Mouse (Mus musculus) embryonic facial prominence, embryonic 12.5 days (tissue): ENCODE measurements around the gene Cacng2. TPM values are rescaled to one million over a fixed set of nuclear protein-coding genes. Genes with fewer than 3 reads are reported as not detected.
A peak's percentile ranks its signal among the peaks of the same experiment; 100 is the strongest.

Source experiments
- ATAC-seq: fragments of 200-750 bp; cut with Nextera tagmentation; 2 replicates; pipeline ENCODE4 v1.8.0; 2017; ENCODE audit not compliant: insufficient number of reproducible peaks, insufficient read depth, low FRiP score, low TSS enrichment
- H3K27ac ChIP-seq: fragments of 300-500 bp; sonication (generic); 2 replicates; pipeline ENCODE4 v1.5.1; 2016; ENCODE audit warnings: mild to moderate bottlenecking
- H3K27me3 ChIP-seq: fragments of 300-500 bp; sonication (generic); 2 replicates; pipeline ENCODE4 v1.6.1; 2016; ENCODE audit warnings: mild to moderate bottlenecking, moderate library complexity
- H3K36me3 ChIP-seq: fragments of 300-500 bp; sonication (generic); 2 replicates; pipeline ENCODE4 v1.6.1; 2016; ENCODE audit warnings: mild to moderate bottlenecking
- H3K4me1 ChIP-seq: fragments of 300-500 bp; sonication (generic); 2 replicates; pipeline ENCODE4 v1.6.1; 2016
- H3K4me2 ChIP-seq: fragments of 300-500 bp; sonication (generic); replicated peaks from 2 replicates; pipeline ENCODE4 v1.6.1; 2016; ENCODE audit warnings: mild to moderate bottlenecking, moderate library complexity
- H3K4me3 ChIP-seq: fragments of 300-500 bp; sonication (generic); 2 replicates; pipeline ENCODE4 v1.5.1; 2016; ENCODE audit warnings: mild to moderate bottlenecking
- H3K9ac ChIP-seq: fragments of 300-500 bp; sonication (generic); 2 replicates; pipeline ENCODE4 v1.6.1; 2016; ENCODE audit warnings: mild to moderate bottlenecking, moderate library complexity
- H3K9me3 ChIP-seq: fragments of 300-500 bp; sonication (generic); 2 replicates; pipeline ENCODE4 v1.6.1; 2016; ENCODE audit warnings: mild to moderate bottlenecking, moderate library complexity
- whole genome bisulfite sequencing: fragments of 180-500 bp; shearing (Covaris S2); methylation state at CpG from one replicate; pipeline ENCODE4 v1.1.7; 2016; 5-methylcytosine and 5-hydroxymethylcytosine counted together
- polyA plus RNA-seq: library from polyadenylated mRNA; unstranded; fragments of >200 nt; fragmentation: Nextera tagmentation; extraction: Ambion mirVana; gene quantifications from 2 replicates; pipeline ENCODE4 v1.2.1, GENCODE M21; 2016

The Cacng2 gene
- polyA plus RNA-seq, 1 experiment from 2014 or later, result 0.03 TPM

- no peak for ATAC-seq
- WGBS, result 25% methylated on average over 6 of the region's 6 CpGs
- Histone ChIP-seq H3K4me2 (no peak overlapping the region), H3K4me3 (no peak overlapping the region), H3K36me3 (no peaks in the 10 kb centered on the region), H3K27ac (no peak overlapping the region), H3K4me1 (no peaks in the 10 kb centered on the region), H3K9ac (no peak overlapping the region), H3K27me3 (no peaks in the 10 kb centered on the region), H3K9me3 (no peaks in the 10 kb centered on the region)
These were observed 14.8 kb upstream of the Cacng2 start for GRCm38 (mm10) chr15:78134606-78135005.

GRCm38 (mm10) chr15:78133389-78133788 is 13.6 kb upstream of the Cacng2 start:
- Histone ChIP-seq H3K4me1 (no peaks in the 10 kb centered on the region), H3K27ac (no peak overlapping the region), H3K27me3 (no peaks in the 10 kb centered on the region), H3K36me3 (no peaks in the 10 kb centered on the region), H3K9ac (no peak overlapping the region), H3K9me3 (no peaks in the 10 kb centered on the region), H3K4me2 (no peak overlapping the region), H3K4me3 (no peak overlapping the region)
- WGBS, result 25% methylated on average over 2 of the region's 2 CpGs
- no peak for ATAC-seq

DNA sequence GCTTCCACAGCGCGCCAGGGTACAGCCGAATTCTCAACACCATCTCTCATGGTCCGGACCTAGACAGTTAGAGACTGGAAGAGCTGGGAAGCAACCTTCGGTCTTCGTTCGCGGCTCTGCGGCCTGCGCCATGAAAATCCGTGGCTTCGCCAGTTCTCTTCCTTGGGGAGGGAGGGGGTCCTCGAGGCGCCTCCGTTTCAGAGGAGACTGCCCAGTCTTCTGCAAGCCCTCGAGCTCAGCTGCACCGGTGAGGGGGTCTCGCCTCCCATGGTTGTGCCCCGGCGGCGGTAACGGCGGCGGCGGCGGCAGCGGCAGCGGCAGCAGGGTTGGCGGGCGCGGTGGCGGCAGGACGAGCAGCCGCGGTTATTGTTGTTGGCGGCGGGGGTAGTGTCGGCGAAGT is 580 bp downstream of the Cacng2 start:
- Histone ChIP-seq H3K36me3 (no peaks in the 10 kb centered on the region), H3K4me1 (peaks cover 4% of the 10 kb centered on the region; the same call in 1 of the 2 replicates), H3K9me3 (no peaks in the 10 kb centered on the region), H3K27ac (no peak overlapping the region), H3K4me2 (peak overlapping the region; percentile 54), H3K27me3 (peaks cover 25% of the 10 kb centered on the region), H3K9ac (0 out of 2 replicates have a peak overlapping the region, but pooled peaks have one; percentile 36), H3K4me3 (peak overlapping the region; percentile 33)
- ATAC-seq, result no peak
- WGBS, result 4% methylated on average over 29 of the region's 39 CpGs

- Histone ChIP-seq H3K4me3 (no peak overlapping the region), H3K36me3 (no peaks in the 10 kb centered on the region), H3K9ac (no peak overlapping the region), H3K27me3 (peaks cover 25% of the 10 kb centered on the region), H3K4me1 (peaks cover 4% of the 10 kb centered on the region; the same call in 1 of the 2 replicates), H3K9me3 (no peaks in the 10 kb centered on the region), H3K27ac (no peak overlapping the region), H3K4me2 (no peak overlapping the region)
- no peak for ATAC-seq
- 75% methylated on average over 17 of the region's 18 CpGs for WGBS
These were observed 1.4 kb downstream of the Cacng2 start for GRCm38 (mm10) chr15:78118275-78118995.

DNA sequence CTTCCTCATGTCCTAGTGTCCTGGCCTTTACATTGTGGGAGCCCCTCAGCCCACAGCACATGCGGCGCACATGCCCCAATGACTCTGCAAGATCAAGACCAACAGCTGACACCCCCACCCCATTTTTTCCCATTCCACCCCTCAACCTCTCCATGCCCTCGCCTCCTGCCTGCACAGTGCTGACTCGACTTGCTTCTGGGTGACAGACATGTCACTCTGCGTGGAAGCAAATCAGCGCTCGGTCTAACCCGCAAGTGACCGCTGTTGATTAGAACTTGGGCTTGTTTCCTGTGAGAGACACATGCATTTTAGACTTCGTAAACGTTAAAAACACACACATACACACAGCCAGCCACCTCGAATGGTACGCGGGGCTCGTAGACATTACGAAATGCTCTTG is 2.1 kb downstream of the Cacng2 start:
- no peak for ATAC-seq
- Histone ChIP-seq H3K27ac (no peak overlapping the region), H3K27me3 (peaks cover 25% of the 10 kb centered on the region), H3K4me1 (peaks cover 4% of the 10 kb centered on the region; the same call in 1 of the 2 replicates), H3K36me3 (no peaks in the 10 kb centered on the region), H3K9ac (no peak overlapping the region), H3K9me3 (no peaks in the 10 kb centered on the region), H3K4me3 (no peak overlapping the region), H3K4me2 (no peak overlapping the region)
- 91% methylated on average over 16 of the region's 16 CpGs for WGBS

GRCm38 (mm10) chr15:78116936-78117335 is 2.9 kb downstream of the Cacng2 start:
- Histone ChIP-seq H3K36me3 (no peaks in the 10 kb centered on the region), H3K27ac (no peak overlapping the region), H3K9me3 (no peaks in the 10 kb centered on the region), H3K9ac (no peak overlapping the region), H3K4me1 (peaks cover 4% of the 10 kb centered on the region; the same call in 1 of the 2 replicates), H3K4me3 (no peak overlapping the region), H3K27me3 (peaks cover 25% of the 10 kb centered on the region), H3K4me2 (no peak overlapping the region)
- ATAC-seq, result no peak
- 84% methylated on average over 10 of the region's 10 CpGs for WGBS

DNA sequence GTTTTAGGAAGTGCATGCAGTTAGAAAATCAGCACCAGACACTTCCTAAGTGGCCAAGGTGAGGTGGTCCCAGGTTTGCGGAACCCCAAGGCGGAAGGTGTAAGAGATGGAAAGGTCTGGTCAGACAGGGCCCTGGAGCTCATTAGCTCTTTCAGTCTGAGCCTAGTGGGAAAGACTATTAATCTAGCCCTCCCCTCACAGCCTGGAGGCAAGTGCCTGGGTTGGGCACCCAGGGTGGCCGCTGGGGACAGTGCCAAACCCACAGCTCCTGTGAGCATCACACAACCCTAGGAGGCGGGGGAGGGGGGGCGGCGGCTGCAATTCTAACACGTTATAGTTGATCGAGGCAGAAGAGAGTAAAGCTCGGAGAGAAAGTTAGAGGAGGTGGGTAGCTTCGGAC is 3.6 kb downstream of the Cacng2 start:
- H3K4me1 ChIP-seq, result peaks cover 4% of the 10 kb centered on the region; the same call in 1 of the 2 replicates
- ATAC-seq, result no peak
- 69% methylated on average over 10 of the region's 10 CpGs for WGBS
- H3K27ac ChIP-seq, result no peak overlapping the region
- H3K4me2 ChIP-seq, result no peak overlapping the region
- no peak overlapping the region for H3K9ac ChIP-seq
- H3K9me3 ChIP-seq, result no peaks in the 10 kb centered on the region
- H3K4me3 ChIP-seq, result no peak overlapping the region
- H3K36me3 ChIP-seq, result no peaks in the 10 kb centered on the region
- H3K27me3 ChIP-seq, result peaks cover 25% of the 10 kb centered on the region

GRCm38 (mm10) chr15:78099516-78099915 is 20.3 kb downstream of the Cacng2 start:
- no peaks in the 10 kb centered on the region for H3K27me3 ChIP-seq
- no peak for ATAC-seq
- no peaks in the 10 kb centered on the region for H3K4me1 ChIP-seq
- H3K4me2 ChIP-seq, result no peak overlapping the region
- 52% methylated on average over 5 of the region's 5 CpGs for WGBS
- no peaks in the 10 kb centered on the region for H3K36me3 ChIP-seq
- no peak overlapping the region for H3K4me3 ChIP-seq
- H3K27ac ChIP-seq, result no peak overlapping the region
- no peaks in the 10 kb centered on the region for H3K9me3 ChIP-seq
- no peak overlapping the region for H3K9ac ChIP-seq

- 87% methylated on average over 16 of the region's 16 CpGs for WGBS
- no peak for ATAC-seq
- Histone ChIP-seq H3K36me3 (no peaks in the 10 kb centered on the region), H3K4me2 (no peak overlapping the region), H3K9me3 (no peaks in the 10 kb centered on the region), H3K27ac (no peak overlapping the region), H3K9ac (no peak overlapping the region), H3K4me1 (no peaks in the 10 kb centered on the region), H3K27me3 (no peaks in the 10 kb centered on the region), H3K4me3 (no peak overlapping the region)
These were observed 23.8 kb downstream of the Cacng2 start for GRCm38 (mm10) chr15:78096004-78096403.

DNA sequence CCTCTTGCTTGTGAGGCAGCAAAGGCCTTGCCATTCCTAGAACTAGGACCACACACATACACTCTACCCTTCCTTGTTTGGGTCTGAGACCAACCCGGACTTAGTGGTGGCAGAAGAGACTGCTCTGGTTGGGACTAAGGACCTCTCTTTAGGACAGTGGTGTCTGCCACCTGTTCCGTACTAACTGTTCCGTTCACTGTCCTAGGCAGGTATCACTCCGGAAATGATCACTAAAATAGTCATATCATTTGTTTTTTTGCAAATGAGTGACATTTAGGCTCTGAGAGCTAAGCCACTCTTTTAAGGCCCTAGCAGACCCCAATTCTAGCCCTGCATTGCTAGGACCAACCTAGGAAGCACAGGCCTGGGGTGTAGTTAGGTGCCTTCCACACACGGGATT is 26.2 kb downstream of the Cacng2 start:
- Histone ChIP-seq H3K9me3 (no peaks in the 10 kb centered on the region), H3K4me3 (no peak overlapping the region), H3K4me2 (no peak overlapping the region), H3K27ac (no peak overlapping the region), H3K9ac (no peak overlapping the region), H3K4me1 (no peaks in the 10 kb centered on the region), H3K36me3 (no peaks in the 10 kb centered on the region), H3K27me3 (no peaks in the 10 kb centered on the region)
- 89% methylated on average over 5 of the region's 5 CpGs for WGBS
- ATAC-seq, result no peak

GRCm38 (mm10) chr15:78082841-78083572 is 36.8 kb downstream of the Cacng2 start:
- Histone ChIP-seq H3K27me3 (no peaks in the 10 kb centered on the region), H3K9me3 (no peaks in the 10 kb centered on the region), H3K36me3 (no peaks in the 10 kb centered on the region), H3K4me1 (no peaks in the 10 kb centered on the region), H3K9ac (no peak overlapping the region), H3K4me3 (no peak overlapping the region), H3K27ac (no peak overlapping the region), H3K4me2 (no peak overlapping the region)
- WGBS, result 59% methylated on average over 13 of the region's 13 CpGs
- ATAC-seq, result no peak

GRCm38 (mm10) chr15:78082149-78082548 is 37.7 kb downstream of the Cacng2 start:
- H3K4me1 ChIP-seq, result no peaks in the 10 kb centered on the region
- H3K9ac ChIP-seq, result no peak overlapping the region
- H3K27ac ChIP-seq, result no peak overlapping the region
- ATAC-seq, result no peak
- no peaks in the 10 kb centered on the region for H3K27me3 ChIP-seq
- 59% methylated on average over 8 of the region's 8 CpGs for whole genome bisulfite sequencing
- H3K4me3 ChIP-seq, result no peak overlapping the region
- no peaks in the 10 kb centered on the region for H3K36me3 ChIP-seq
- H3K4me2 ChIP-seq, result no peak overlapping the region
- H3K9me3 ChIP-seq, result no peaks in the 10 kb centered on the region
